Mouse (Mus musculus): ENCODE measurements around the gene Ftsj3. TPM values are rescaled to one million over a fixed set of nuclear protein-coding genes. Genes with fewer than 3 reads are reported as not detected.

Ftsj3 gene
- total and polyA plus RNA-seq, 2 experiments from 2014 or later, result 23.1 to 32.7 TPM

DNA sequence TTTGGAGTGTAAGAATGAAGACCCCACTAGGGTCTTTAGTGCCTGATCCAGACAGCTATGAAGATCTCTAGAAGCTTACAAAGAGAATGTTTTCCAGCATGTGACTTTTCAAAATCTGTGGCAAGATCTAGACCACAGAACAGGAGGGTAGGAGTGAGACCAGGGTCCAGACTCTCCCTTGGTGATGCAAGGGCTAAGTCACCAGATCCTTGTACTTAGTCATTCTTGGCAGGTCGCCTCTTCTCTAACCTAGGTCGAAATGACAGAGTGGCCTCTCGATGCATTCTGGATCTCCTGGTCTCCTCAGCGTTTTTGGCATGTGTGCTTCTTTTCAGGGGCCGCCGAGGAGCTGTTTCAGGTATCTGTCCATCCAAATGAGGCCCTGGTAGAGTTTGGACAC lies 26.6 kb upstream of the Ftsj3 start:
- Histone ChIP-seq H3K9me3 (replicated peaks; ENCODE audit: control insufficient read depth, low read length) (no peaks in the 10 kb centered on the region), H3K4me2 (ENCODE audit: low read depth, low read length) (no peak overlapping the region), H3K27me3 (ENCODE audit: control insufficient read depth, insufficient read depth, low read length) (0 out of 2 replicates have a peak, but pooled peaks cover 4% of the 10 kb centered on the region), H3K36me3 (replicated peaks; ENCODE audit: control insufficient read depth, insufficient read depth, low read length) (no peaks in the 10 kb centered on the region), H3K27ac (ENCODE audit: low read depth) (no peak overlapping the region), H3K9ac (replicated peaks; ENCODE audit: low read depth, low read length) (no peak overlapping the region), H3K4me1 (ENCODE audit: control insufficient read depth, insufficient read depth) (no peaks in the 10 kb centered on the region), H3K4me3 (ENCODE audit: low read depth, low read length) (no peak overlapping the region)
- ATAC-seq (ENCODE audit: insufficient read depth, low read depth) (no peak), DNase-seq (ENCODE audit: low spot score) (no peak)
- 67% methylated on average over 6 of the region's 6 CpGs for WGBS
- TF ChIP-seq EP300 (IDR thresholded peaks at IDR 0.05; ENCODE audit: low read depth), result no peak
- no peak for TF ChIP-seq CTCF (IDR thresholded peaks at IDR 0.05; ENCODE audit: low read depth)

DNA sequence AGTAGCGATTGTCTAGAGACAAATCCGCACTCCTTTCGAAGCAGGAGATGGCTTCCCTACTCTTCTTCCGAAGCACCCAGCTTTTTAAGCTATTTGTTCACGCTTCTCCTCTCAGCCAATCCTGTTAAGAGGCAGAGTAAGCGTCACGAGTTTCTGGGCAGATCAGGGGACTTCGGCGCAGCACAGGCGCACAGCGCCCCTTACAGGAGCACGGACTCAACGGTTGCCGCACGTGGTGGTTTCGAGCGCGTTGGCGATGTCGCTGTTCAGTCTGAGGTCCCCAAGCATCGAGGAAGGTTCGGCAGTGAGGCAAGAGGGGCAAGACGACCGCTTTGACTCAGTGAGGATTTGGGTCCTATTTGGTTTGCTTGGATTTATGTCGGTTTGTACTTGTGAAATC lies 20.6 kb upstream of the Ftsj3 start, which contains the start of gene Tcam1:
Tcam1 (plus strand) TSS at position 219 of the 400 bp plus-strand sequence.
- no peak within 1 kb of the TSS for H3K9ac ChIP-seq (replicated peaks; ENCODE audit: low read depth, low read length)
- ATAC-seq (ENCODE audit: insufficient read depth, low read depth), result peak; percentile 49; the same call in 1 of the 2 replicates
- H3K36me3 ChIP-seq (replicated peaks; ENCODE audit: control insufficient read depth, insufficient read depth, low read length), result no peaks in the 10 kb centered on the region

DNA sequence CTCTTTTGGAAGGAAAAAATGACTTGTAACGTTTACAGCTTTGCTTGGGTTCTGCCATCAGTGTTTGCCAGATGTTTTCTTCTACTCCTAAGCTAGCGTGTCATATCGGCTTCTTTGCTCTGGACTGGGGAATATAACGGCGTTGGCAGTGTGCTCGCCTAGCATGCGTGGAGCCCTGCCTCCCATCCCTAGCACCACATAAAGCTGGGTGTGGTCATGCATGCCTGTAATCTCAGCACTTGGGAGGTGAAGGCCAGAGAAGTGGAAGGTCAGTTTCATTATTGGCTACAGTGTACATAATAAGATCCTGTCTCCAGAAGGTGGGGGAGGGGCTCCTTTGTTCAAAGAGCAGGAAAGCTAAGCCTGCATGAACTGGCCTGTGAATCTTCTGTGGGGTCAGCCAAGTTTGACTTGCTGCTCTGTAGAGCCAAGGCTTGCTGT lies 19.1 kb upstream of the Ftsj3 start:
- no peak overlapping the region for H3K9ac ChIP-seq (replicated peaks; ENCODE audit: low read depth, low read length)
- DNase-seq (ENCODE audit: low spot score) (peak; percentile 13), ATAC-seq (ENCODE audit: insufficient read depth, low read depth) (no peak)
- TF ChIP-seq CTCF (IDR thresholded peaks at IDR 0.05; ENCODE audit: low read depth), result no peak
- no peak for TF ChIP-seq EP300 (IDR thresholded peaks at IDR 0.05; ENCODE audit: low read depth)
- H3K4me3 ChIP-seq (ENCODE audit: low read depth, low read length), result no peak overlapping the region
- no peaks in the 10 kb centered on the region for H3K36me3 ChIP-seq (replicated peaks; ENCODE audit: control insufficient read depth, insufficient read depth, low read length)
- H3K4me1 ChIP-seq (ENCODE audit: control insufficient read depth, insufficient read depth), result peaks cover 31% of the 10 kb centered on the region
- 0 out of 2 replicates have a peak, but pooled peaks cover 4% of the 10 kb centered on the region for H3K27me3 ChIP-seq (ENCODE audit: control insufficient read depth, insufficient read depth, low read length)
- WGBS, result 67% methylated on average over 7 of the region's 7 CpGs
- peak overlapping the region; percentile 30; the same call in 1 of the 2 replicates for H3K27ac ChIP-seq (ENCODE audit: low read depth)
- no peaks in the 10 kb centered on the region for H3K9me3 ChIP-seq (replicated peaks; ENCODE audit: control insufficient read depth, low read length)
- H3K4me2 ChIP-seq (ENCODE audit: low read depth, low read length), result no peak overlapping the region

More for the DNA sequence above, 20.6 kb upstream of the Ftsj3 start, which contains the start of gene Tcam1:
- Histone ChIP-seq H3K4me1 (ENCODE audit: control insufficient read depth, insufficient read depth) (peaks cover 21% of the 10 kb centered on the region; the same call in 1 of the 2 replicates), H3K27me3 (ENCODE audit: control insufficient read depth, insufficient read depth, low read length) (0 out of 2 replicates have a peak, but pooled peaks cover 4% of the 10 kb centered on the region), H3K27ac (ENCODE audit: low read depth) (no peak within 1 kb of the TSS), H3K4me3 (ENCODE audit: low read depth, low read length) (no peak within 1 kb of the TSS), H3K4me2 (ENCODE audit: low read depth, low read length) (no peak within 1 kb of the TSS), H3K9me3 (replicated peaks; ENCODE audit: control insufficient read depth, low read length) (no peaks in the 10 kb centered on the region)
- 5% methylated on average over 25 of the region's 25 CpGs for WGBS
- peak; percentile 94 for DNase-seq (ENCODE audit: low spot score)
- TF ChIP-seq CTCF (IDR thresholded peaks at IDR 0.05; ENCODE audit: low read depth) (peak; percentile 75), EP300 (IDR thresholded peaks at IDR 0.05; ENCODE audit: low read depth) (no peak)

DNA sequence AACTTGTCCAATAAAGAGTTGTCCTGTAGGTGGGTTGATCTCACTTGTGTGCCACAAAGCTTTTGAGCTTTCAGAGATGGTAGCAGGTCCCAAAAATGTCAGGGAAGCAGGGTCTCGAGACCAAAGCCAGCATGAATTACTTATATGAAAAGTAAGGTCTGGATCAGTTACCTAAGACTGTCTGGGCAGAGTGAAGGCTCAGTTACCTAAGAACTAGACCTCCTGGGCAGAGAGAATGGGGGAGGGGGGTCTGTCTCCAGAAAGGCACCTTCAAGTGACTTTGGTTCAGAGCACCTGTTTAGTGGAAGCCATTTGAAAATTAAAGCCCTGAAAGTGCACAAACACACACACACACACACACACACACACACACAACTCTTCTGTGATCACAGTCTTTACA lies 18.5 kb upstream of the Ftsj3 start:
- Histone ChIP-seq H3K9me3 (replicated peaks; ENCODE audit: control insufficient read depth, low read length) (no peaks in the 10 kb centered on the region), H3K27ac (ENCODE audit: low read depth) (no peak overlapping the region), H3K4me2 (ENCODE audit: low read depth, low read length) (no peak overlapping the region), H3K4me3 (ENCODE audit: low read depth, low read length) (no peak overlapping the region), H3K4me1 (ENCODE audit: control insufficient read depth, insufficient read depth) (peaks cover 31% of the 10 kb centered on the region), H3K27me3 (ENCODE audit: control insufficient read depth, insufficient read depth, low read length) (0 out of 2 replicates have a peak, but pooled peaks cover 4% of the 10 kb centered on the region), H3K36me3 (replicated peaks; ENCODE audit: control insufficient read depth, insufficient read depth, low read length) (no peaks in the 10 kb centered on the region), H3K9ac (replicated peaks; ENCODE audit: low read depth, low read length) (no peak overlapping the region)
- ATAC-seq (ENCODE audit: insufficient read depth, low read depth), result no peak
- DNase-seq (ENCODE audit: low spot score), result no peak
- WGBS, result 82% methylated on average over 1 of the region's 1 CpGs
- TF ChIP-seq CTCF (IDR thresholded peaks at IDR 0.05; ENCODE audit: low read depth) (no peak), EP300 (IDR thresholded peaks at IDR 0.05; ENCODE audit: low read depth) (no peak)

DNA sequence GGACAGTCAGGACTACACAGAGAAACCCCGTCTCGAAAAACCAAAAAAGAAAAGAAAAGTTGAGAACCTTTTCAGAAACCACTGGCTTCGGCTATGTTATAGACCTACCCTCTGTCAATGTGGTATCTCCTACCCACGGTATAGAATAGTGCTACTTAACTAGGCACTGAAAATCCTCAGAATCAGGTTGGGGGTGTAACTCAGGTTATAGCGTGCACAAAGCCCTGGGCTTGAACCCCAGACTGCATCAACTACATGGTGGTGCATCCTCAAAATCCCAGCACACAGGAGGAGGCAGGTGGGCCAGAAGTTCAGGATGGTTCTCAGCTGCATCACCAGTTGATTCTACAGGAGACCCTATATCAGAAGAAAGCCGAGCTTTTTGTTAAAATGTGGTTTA lies 17.9 kb upstream of the Ftsj3 start:
- ATAC-seq (ENCODE audit: insufficient read depth, low read depth) (no peak), DNase-seq (ENCODE audit: low spot score) (no peak)
- Histone ChIP-seq H3K36me3 (replicated peaks; ENCODE audit: control insufficient read depth, insufficient read depth, low read length) (no peaks in the 10 kb centered on the region), H3K4me1 (ENCODE audit: control insufficient read depth, insufficient read depth) (peaks cover 36% of the 10 kb centered on the region), H3K4me2 (ENCODE audit: low read depth, low read length) (no peak overlapping the region), H3K27ac (ENCODE audit: low read depth) (no peak overlapping the region), H3K27me3 (ENCODE audit: control insufficient read depth, insufficient read depth, low read length) (0 out of 2 replicates have a peak, but pooled peaks cover 4% of the 10 kb centered on the region), H3K9ac (replicated peaks; ENCODE audit: low read depth, low read length) (no peak overlapping the region), H3K4me3 (ENCODE audit: low read depth, low read length) (no peak overlapping the region), H3K9me3 (replicated peaks; ENCODE audit: control insufficient read depth, low read length) (no peaks in the 10 kb centered on the region)
- no peak for TF ChIP-seq CTCF (IDR thresholded peaks at IDR 0.05; ENCODE audit: low read depth)
- no peak for TF ChIP-seq EP300 (IDR thresholded peaks at IDR 0.05; ENCODE audit: low read depth)
- WGBS, result 96% methylated on average over 6 of the region's 6 CpGs

DNA sequence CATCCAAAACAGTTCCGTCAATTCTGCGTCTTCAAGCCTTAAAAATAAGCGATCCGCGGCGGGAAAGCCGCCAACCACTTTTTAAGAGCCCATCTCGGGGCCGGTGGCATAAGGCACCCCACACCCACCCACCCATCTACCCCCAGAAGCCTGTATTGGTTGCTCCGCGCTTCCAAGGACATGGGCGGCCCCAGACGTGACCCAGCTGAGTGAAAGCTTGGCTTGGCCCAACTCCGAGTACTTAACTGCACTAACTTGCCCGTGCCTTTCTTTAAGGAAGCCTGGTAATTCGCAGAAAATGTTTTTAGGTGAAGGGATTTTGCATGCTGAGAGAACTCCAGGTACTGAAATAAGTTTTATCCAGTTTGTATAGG lies 17.4 kb upstream of the Ftsj3 start:
- no peak for TF ChIP-seq EP300 (IDR thresholded peaks at IDR 0.05; ENCODE audit: low read depth)
- TF ChIP-seq CTCF (IDR thresholded peaks at IDR 0.05; ENCODE audit: low read depth), result no peak
- ATAC-seq (ENCODE audit: insufficient read depth, low read depth), result no peak

More for the DNA sequence above, 17.4 kb upstream of the Ftsj3 start:
- H3K4me2 ChIP-seq (ENCODE audit: low read depth, low read length), result peak overlapping the region; percentile 78
- peak overlapping the region; percentile 53 for H3K9ac ChIP-seq (replicated peaks; ENCODE audit: low read depth, low read length)
- no peaks in the 10 kb centered on the region for H3K9me3 ChIP-seq (replicated peaks; ENCODE audit: control insufficient read depth, low read length)
- no peak for DNase-seq (ENCODE audit: low spot score)
- WGBS, result 12% methylated on average over 16 of the region's 16 CpGs
- 0 out of 2 replicates have a peak, but pooled peaks cover 2% of the 10 kb centered on the region for H3K27me3 ChIP-seq (ENCODE audit: control insufficient read depth, insufficient read depth, low read length)
- no peaks in the 10 kb centered on the region for H3K36me3 ChIP-seq (replicated peaks; ENCODE audit: control insufficient read depth, insufficient read depth, low read length)
- peaks cover 39% of the 10 kb centered on the region for H3K4me1 ChIP-seq (ENCODE audit: control insufficient read depth, insufficient read depth)
- peak overlapping the region; percentile 99 for H3K4me3 ChIP-seq (ENCODE audit: low read depth, low read length)
- peak overlapping the region; percentile 97 for H3K27ac ChIP-seq (ENCODE audit: low read depth)

Measured in heart, postnatal 0 days (tissue).